Mouse (Mus musculus): ENCODE measurements around the gene Ropn1.

GRCm38 (mm10) chr16:34674365-34674764 lies 24.6 kb downstream of the Ropn1 start:
- TF ChIP-seq POLR2A (IDR thresholded peaks at IDR 0.05; ENCODE audit: low read depth, low read length): no peak
- no peak for TF ChIP-seq CTCF (conservative IDR thresholded peaks at IDR 0.05; ENCODE audit: insufficient read depth, insufficient read length, low read depth, low read length)

Data from kidney, adult 2 months (tissue).